Mouse (Mus musculus) lung, embryonic 14.5 days (tissue): ENCODE measurements around the gene Chpf. TPM values are rescaled to one million over a fixed set of nuclear protein-coding genes. Genes with fewer than 3 reads are reported as not detected.

Source experiments
- ATAC-seq: fragments of 200-750 bp; cut with Nextera tagmentation; 2 replicates; pipeline ENCODE4 v1.8.0; 2017; ENCODE audit warnings: mild to moderate bottlenecking, moderate TSS enrichment, moderate library complexity; ENCODE audit not compliant: insufficient read depth
- DNase-seq: peaks from one replicate; pipeline ENCODE4 v3.0.0-alpha.2; 2015
- H3K27ac ChIP-seq: fragments of 300-500 bp; sonication (generic); 2 replicates; pipeline ENCODE4 v1.5.1; 2014; ENCODE audit warnings: low read depth, mild to moderate bottlenecking, moderate library complexity
- H3K27me3 ChIP-seq: fragments of 300-500 bp; sonication (generic); 2 replicates; pipeline ENCODE4 v1.6.1; 2014; ENCODE audit warnings: low read length, control low read depth; ENCODE audit not compliant: insufficient read depth
- H3K36me3 ChIP-seq: fragments of 300-500 bp; sonication (generic); 2 replicates; pipeline ENCODE4 v1.6.1; 2014; ENCODE audit warnings: control low read depth; ENCODE audit not compliant: insufficient read depth
- H3K4me1 ChIP-seq: fragments of 300-500 bp; sonication (generic); 2 replicates; pipeline ENCODE4 v1.6.1; 2014; ENCODE audit warnings: antibody characterized with exemption, control low read depth; ENCODE audit not compliant: insufficient read depth
- H3K4me2 ChIP-seq: fragments of 300-500 bp; sonication (generic); 2 replicates; pipeline ENCODE4 v1.6.1; 2014; ENCODE audit warnings: mild to moderate bottlenecking
- H3K4me3 ChIP-seq: fragments of 300-500 bp; sonication (generic); 2 replicates; pipeline ENCODE4 v1.5.1; 2014; ENCODE audit warnings: low read depth, low read length
- H3K9ac ChIP-seq: fragments of 300-500 bp; sonication (generic); 2 replicates; pipeline ENCODE4 v1.6.1; 2014
- H3K9me3 ChIP-seq: fragments of 300-500 bp; sonication (generic); 2 replicates; pipeline ENCODE4 v1.6.1; 2016; ENCODE audit warnings: low read depth, low read length, control low read depth
- CTCF ChIP-seq: IDR thresholded peaks from 2 replicates; pipeline ENCODE4 v1.5.1; 2016; ENCODE audit warnings: antibody characterized with exemption, low read depth
- WGBS: fragments of 180-500 bp; shearing (Covaris S2); extraction: QIAGEN DNeasy Blood & Tissue Kit; methylation state at CpG from one replicate; pipeline ENCODE4 v1.1.7; 2014; 5-methylcytosine and 5-hydroxymethylcytosine counted together
- polyA plus RNA-seq: library from polyadenylated mRNA; unstranded; fragments of >200 nt; fragmentation: Nextera tagmentation; extraction: Ambion mirVana; gene quantifications from 2 replicates; pipeline ENCODE4 v1.2.1, GENCODE M21; 2014

Gene Chpf
- polyA plus RNA-seq, 1 experiment from 2014 or later = 35.1 TPM

GRCm38 (mm10) chr1:75505956-75506831 lies 27.1 kb upstream of the Chpf start, which contains the start of gene Obsl1:
TSS of gene Obsl1 (minus strand) at chr1:75506452.
- TF ChIP-seq CTCF = no peak
- H3K9me3 ChIP-seq = no peaks in the 10 kb centered on the region
- peak; percentile 94 for DNase-seq
- peaks cover 34% of the 10 kb centered on the region for H3K36me3 ChIP-seq
- H3K27ac ChIP-seq = peak within 1 kb of the TSS; percentile 97
- H3K9ac ChIP-seq = peak within 1 kb of the TSS; percentile 97
- WGBS = under 1% methylated on average over 55 of the region's 65 CpGs
- H3K4me1 ChIP-seq = peaks cover 17% of the 10 kb centered on the region
- H3K4me3 ChIP-seq = peak within 1 kb of the TSS; percentile 91
- H3K27me3 ChIP-seq = no peaks in the 10 kb centered on the region
- H3K4me2 ChIP-seq = peak within 1 kb of the TSS; percentile 95
- peak; percentile 96 for ATAC-seq

DNA sequence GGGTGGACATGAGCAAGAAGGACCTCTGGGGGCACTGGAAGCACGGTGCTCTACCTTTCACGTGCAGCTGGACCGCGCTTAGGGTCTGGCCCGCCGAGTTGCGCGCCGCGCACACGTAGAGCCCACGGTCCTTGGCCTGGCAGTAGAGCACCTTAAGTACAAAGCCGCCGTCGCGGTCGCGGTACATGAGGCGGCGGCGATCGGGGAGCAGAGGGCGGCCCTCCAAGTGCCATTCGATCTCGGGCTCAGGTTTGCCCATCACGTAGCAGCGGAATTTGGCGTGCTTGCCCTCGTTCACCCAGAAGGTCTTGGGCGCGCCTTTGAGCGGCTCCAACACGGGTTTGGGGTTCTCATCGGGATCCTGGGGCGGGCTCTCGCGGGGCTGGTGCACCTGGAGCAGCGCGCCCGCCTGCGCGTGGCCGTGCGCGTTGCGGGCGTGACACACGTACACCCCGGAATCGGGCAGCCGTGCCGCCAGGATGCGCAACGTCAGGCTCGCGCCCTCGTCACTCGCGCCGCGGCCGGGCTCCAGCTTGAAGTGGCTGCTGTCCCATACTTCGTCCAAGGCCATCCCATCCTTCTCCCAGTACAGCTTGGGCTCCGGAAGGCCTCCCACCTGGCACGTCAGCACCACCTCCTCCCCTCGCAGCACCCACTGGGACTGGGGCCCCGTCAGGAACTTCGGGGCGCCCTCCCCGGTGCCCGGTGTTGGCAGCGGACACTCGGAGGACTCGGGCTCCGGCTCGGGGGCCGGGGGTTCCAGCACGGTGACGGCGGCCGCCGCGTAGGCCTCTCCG lies 26.2 kb upstream of the Chpf start:
- 0 out of 2 replicates have a peak, but pooled peaks have one; percentile 5 for TF ChIP-seq CTCF
- peak overlapping the region; percentile 97 for H3K9ac ChIP-seq
- peaks cover 42% of the 10 kb centered on the region for H3K36me3 ChIP-seq
- peak overlapping the region; percentile 95 for H3K4me2 ChIP-seq
- H3K27me3 ChIP-seq = no peaks in the 10 kb centered on the region
- ATAC-seq (peak; percentile 51), DNase-seq (peak; percentile 81)
- H3K4me3 ChIP-seq = peak overlapping the region; percentile 91
- peak overlapping the region; percentile 97 for H3K27ac ChIP-seq
- H3K9me3 ChIP-seq = no peaks in the 10 kb centered on the region
- under 1% methylated on average over 76 of the region's 84 CpGs for WGBS
- H3K4me1 ChIP-seq = peaks cover 16% of the 10 kb centered on the region

DNA sequence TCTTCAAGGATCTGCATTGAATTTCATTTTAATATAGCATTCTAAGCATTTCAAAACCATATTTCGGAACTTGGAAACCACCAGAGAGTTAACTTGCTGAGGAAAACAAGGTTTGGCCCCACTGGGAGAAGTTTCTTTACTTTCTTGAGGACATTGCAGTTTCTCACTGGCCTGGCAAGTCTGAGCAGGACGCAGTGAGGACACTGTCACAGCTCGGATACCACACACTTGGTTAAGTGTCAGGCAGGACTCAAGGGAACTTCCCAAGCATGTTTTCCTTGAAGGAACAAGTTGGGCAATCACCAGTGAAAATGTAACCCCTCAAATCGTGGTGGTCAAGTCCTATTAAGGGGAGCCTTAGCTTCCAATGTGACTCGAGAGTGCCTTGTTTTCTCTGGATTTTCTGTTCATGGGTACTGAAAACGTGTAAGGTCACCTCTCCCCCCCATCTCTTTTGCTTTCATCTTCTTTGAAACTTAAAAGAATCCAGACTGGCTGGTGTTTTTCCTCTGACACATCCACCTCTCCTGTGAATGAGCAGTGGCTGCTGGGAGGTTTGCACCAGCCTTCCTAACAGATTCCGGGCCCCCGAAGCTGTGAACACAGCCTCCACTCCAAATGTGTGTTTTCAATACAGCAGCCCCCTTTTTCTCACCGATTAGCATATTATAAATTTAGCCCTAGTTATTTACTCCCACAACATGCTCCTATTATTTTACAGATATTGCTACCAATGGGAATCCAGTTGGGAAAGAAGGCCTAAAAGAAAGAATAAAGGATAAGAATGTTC lies 25.3 kb upstream of the Chpf start:
- TF ChIP-seq CTCF = no peak
- ATAC-seq (no peak), DNase-seq (no peak)
- H3K27ac ChIP-seq = peak overlapping the region; percentile 4; the same call in 1 of the 2 replicates
- peaks cover 51% of the 10 kb centered on the region for H3K36me3 ChIP-seq
- H3K4me2 ChIP-seq = peak overlapping the region; percentile 95
- H3K4me1 ChIP-seq = peaks cover 16% of the 10 kb centered on the region
- H3K9ac ChIP-seq = peak overlapping the region; percentile 97
- H3K27me3 ChIP-seq = no peaks in the 10 kb centered on the region
- 38% methylated on average over 9 of the region's 9 CpGs for WGBS
- H3K4me3 ChIP-seq = peak overlapping the region; percentile 91
- no peaks in the 10 kb centered on the region for H3K9me3 ChIP-seq

DNA sequence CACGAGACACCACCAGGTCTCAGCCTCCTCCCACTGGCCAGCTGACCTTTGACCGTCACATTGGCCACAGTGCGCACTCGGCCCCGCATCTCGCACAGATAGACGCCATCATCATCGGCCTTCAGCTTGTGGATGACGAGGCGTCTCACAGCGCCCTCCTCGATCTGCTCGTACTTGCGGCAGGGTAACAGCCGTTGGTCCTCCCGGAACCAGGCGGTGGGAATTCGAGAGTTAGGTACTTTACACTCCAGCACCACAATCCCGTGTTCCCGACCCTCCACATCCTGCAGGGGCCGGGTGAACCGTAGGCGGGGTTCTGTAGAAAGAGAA lies 24.5 kb upstream of the Chpf start:
- DNase-seq = no peak
- Histone ChIP-seq H3K4me3 (peak overlapping the region; percentile 91), H3K4me1 (peaks cover 16% of the 10 kb centered on the region), H3K4me2 (peak overlapping the region; percentile 95), H3K27me3 (no peaks in the 10 kb centered on the region), H3K27ac (no peak overlapping the region), H3K36me3 (peaks cover 60% of the 10 kb centered on the region), H3K9ac (peak overlapping the region; percentile 9; the same call in 1 of the 2 replicates), H3K9me3 (no peaks in the 10 kb centered on the region)
- no peak for TF ChIP-seq CTCF
- ATAC-seq = no peak
- 73% methylated on average over 23 of the region's 23 CpGs for WGBS

GRCm38 (mm10) chr1:75502945-75503650 lies 24.0 kb upstream of the Chpf start:
- no peak for TF ChIP-seq CTCF

DNA sequence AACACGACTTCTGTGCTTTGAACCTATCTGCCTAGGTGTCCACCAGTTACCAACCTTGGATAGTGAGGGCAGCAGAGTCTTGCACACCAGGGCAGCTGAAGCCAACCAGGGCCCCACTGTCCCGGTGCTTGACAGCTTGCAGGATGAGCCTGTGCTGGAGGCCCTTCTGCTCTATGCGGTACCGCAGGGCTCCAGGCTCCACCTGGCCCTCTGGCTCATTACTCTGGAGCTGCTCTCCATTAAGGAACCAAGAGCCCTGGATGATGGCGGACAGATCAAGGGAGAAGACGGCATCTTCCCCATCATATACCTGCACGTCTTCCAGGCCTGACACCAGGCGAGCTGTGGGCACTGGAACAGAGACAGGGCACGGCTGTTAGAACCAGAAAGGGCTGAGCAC lies 22.8 kb upstream of the Chpf start:
- Histone ChIP-seq H3K36me3 (peaks cover 77% of the 10 kb centered on the region), H3K27me3 (no peaks in the 10 kb centered on the region), H3K27ac (no peak overlapping the region), H3K4me1 (peaks cover 12% of the 10 kb centered on the region), H3K4me2 (no peak overlapping the region), H3K9me3 (no peaks in the 10 kb centered on the region), H3K9ac (no peak overlapping the region), H3K4me3 (no peak overlapping the region)
- WGBS = 92% methylated on average over 9 of the region's 9 CpGs
- DNase-seq = no peak
- TF ChIP-seq CTCF = no peak
- ATAC-seq = no peak

More at GRCm38 (mm10) chr1:75502945-75503650, 24.0 kb upstream of the Chpf start:
- Histone ChIP-seq H3K4me2 (peak overlapping the region; percentile 95), H3K4me1 (peaks cover 16% of the 10 kb centered on the region), H3K27ac (no peak overlapping the region), H3K36me3 (peaks cover 65% of the 10 kb centered on the region), H3K27me3 (no peaks in the 10 kb centered on the region), H3K9ac (no peak overlapping the region), H3K9me3 (no peaks in the 10 kb centered on the region), H3K4me3 (no peak overlapping the region)
- 85% methylated on average over 24 of the region's 25 CpGs for WGBS
- DNase-seq (no peak), ATAC-seq (no peak)
